Mouse (Mus musculus) layer of hippocampus, postnatal 36 days (tissue): Measurements from ENCODE around the gene Brms1l. TPM values are rescaled to one million over a fixed set of nuclear protein-coding genes. Genes with fewer than 3 reads are reported as not detected.

ENCODE experiments used
- DNase-seq, 2 experiments: peaks; one replicate each; pipeline ENCODE4 v3.0.0; 2022
- microRNA-seq, 2 experiments: library from miRNA; unstranded; fragments of <30 nt; microRNA quantifications; one replicate each; pipeline ENCODE4 v1.2.0; 2021
- total RNA-seq, 2 experiments: library from RNA; stranded (reverse); gene quantifications; 2 replicates each; pipeline ENCODE4 v1.2.3; 2021

The Brms1l gene
- total RNA-seq, 2 experiments from 2014 or later = 68.8 to 69.1 TPM

GRCm38 (mm10) chr12:55860631-55861030, 24.5 kb downstream of the Brms1l start:
- no peak for DNase-seq

GRCm38 (mm10) chr12:55867738-55868137, 31.6 kb downstream of the Brms1l start:
- DNase-seq = no peak

GRCm38 (mm10) chr12:55869622-55870322, 33.6 kb downstream of the Brms1l start:
- no peak for DNase-seq

- no peak for DNase-seq
Observed at GRCm38 (mm10) chr12:55885449-55885848, 49.3 kb downstream of the Brms1l start.

- peak in 1 of 2 experiments; percentile 5 for DNase-seq
Observed at GRCm38 (mm10) chr12:55888570-55888969, 52.4 kb downstream of the Brms1l start.

- DNase-seq = no peak
Observed at GRCm38 (mm10) chr12:55904801-55905200, 68.7 kb downstream of the Brms1l start.

GRCm38 (mm10) chr12:55912138-55912537, 76.0 kb downstream of the Brms1l start:
- no peak for DNase-seq

GRCm38 (mm10) chr12:55913201-55913600, 77.1 kb downstream of the Brms1l start:
- no peak for DNase-seq

- no peak for DNase-seq
Observed at GRCm38 (mm10) chr12:55916250-55916649, 80.1 kb downstream of the Brms1l start.

- DNase-seq = no peak
Observed at GRCm38 (mm10) chr12:55917020-55917419, 80.9 kb downstream of the Brms1l start.

Small RNA genes lying within 50 kb of the gene (microRNA-seq; reads per million reads assigned to microRNA genes)
- gene Gm23394 = 3.0 reads per million in 2 experiments

Other genes with a start within 250 kb of the Brms1l start
- under 1 TPM in 1 of 2 experiments, not detected in 1; 0.13 TPM for gene Insm2, start 236.9 kb upstream of the Brms1l start, total RNA-seq
- 100 to 1,000 TPM; 119 to 131 TPM for gene Ralgapa1, start 15.2 kb upstream of the Brms1l start, total RNA-seq